Mouse (Mus musculus) central nervous system, embryonic 18 days (tissue): ENCODE data around the gene Galr3. TPM values are rescaled to one million over a fixed set of nuclear protein-coding genes. Genes with fewer than 3 reads are reported as not detected.

ENCODE experiments used
- polyA plus RNA-seq: library from polyadenylated mRNA; depleted of rRNA; stranded (reverse); fragments of >200 nt; gene quantifications from 2 replicates; pipeline ENCODE4 v1.2.3, GENCODE M21; 2012; rRNA removed

Galr3 gene
- 0.23 and 0.38 TPM in 2 replicates for polyA plus RNA-seq

DNA sequence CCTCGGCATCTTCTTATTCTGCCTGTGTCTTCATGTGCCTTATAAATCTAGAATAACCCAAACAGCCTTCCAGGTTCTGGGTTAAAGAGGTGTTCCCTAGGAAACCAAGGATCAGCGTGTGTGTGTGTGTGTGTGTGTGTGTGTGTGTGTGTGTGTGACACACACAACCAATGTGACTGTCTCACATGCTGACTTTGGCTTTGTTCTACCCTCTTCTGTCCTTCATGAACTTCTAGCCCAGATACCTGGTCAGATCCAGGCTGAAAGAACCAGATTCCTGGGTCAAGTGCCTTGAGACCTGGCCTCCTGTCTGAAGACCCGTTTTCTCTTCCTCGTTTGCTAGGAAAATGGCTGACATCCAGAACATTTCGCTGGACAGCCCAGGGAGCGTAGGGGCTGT, at the start of gene Galr3:
Galr3 (plus strand) TSS at position 301 of the 400 bp plus-strand sequence.

DNA sequence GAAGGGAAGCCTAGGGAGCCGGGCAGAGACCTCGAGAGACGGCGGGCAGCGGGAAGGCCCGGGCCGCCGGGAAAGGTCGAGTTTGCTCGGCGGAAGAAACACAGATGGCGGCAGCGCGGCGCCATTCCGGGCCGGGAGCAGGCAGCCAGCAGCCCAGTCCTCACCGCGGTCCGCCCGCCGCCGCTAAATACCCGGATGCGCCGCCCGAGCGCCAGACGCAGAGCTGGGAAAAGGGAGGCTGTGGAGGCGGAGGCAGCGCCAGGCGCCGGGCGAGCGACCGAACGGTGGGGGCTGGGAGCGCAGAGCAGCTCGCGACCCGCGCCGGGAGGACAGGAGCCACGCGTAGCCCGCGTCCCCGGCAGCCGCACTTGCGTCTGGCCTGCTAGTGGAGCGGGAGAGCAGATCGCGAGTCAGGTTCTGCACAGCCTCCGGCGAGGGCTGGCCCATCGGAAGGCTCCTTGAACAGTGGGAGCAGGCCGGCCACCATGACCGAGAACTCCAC, 13.4 kb upstream of the Galr3 start, which contains the start of gene H1f0:
H1f0 (plus strand) TSS at position 214 of the 502 bp plus-strand sequence.

DNA sequence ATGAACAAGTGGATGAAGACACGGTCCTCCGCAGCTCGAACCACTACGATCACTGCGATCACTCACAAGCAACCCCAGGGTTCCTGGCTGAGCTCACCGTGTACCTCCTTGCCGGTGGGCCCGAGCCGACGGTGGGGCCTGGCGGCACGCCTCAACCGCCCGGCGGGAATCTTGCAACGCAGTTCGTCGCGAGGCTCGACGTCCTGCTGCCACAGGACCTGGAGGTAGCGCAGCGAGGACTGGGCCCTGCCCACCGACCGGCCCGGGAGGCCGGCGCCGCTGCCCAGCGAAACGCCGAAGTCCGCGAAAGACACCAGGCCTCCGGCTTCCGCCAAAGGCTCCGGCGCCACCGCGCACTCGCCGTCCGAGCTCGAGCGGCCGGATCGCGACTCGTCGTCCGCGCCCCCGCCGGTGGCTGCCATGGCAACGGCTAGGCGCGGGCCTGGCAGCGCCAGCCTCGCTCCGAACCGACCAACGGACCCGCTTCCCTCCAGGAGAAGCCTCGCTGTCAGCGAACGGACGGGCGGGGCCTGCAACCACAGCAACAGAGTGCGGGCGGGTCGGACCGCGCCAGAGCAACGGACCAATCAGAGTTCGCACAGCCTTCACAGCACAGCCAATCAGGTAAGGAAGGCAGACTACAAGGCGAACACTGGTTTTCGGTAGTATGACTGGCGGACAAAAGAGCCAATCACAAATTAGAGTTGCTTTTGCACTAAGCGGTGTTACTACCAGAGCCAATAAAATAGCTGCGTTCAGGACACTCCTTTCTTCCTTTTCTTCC, 20.9 kb downstream of the Galr3 start, which contains the start of gene Ankrd54:
Ankrd54 (minus strand) TSS at position 518 of the 784 bp plus-strand sequence.

DNA sequence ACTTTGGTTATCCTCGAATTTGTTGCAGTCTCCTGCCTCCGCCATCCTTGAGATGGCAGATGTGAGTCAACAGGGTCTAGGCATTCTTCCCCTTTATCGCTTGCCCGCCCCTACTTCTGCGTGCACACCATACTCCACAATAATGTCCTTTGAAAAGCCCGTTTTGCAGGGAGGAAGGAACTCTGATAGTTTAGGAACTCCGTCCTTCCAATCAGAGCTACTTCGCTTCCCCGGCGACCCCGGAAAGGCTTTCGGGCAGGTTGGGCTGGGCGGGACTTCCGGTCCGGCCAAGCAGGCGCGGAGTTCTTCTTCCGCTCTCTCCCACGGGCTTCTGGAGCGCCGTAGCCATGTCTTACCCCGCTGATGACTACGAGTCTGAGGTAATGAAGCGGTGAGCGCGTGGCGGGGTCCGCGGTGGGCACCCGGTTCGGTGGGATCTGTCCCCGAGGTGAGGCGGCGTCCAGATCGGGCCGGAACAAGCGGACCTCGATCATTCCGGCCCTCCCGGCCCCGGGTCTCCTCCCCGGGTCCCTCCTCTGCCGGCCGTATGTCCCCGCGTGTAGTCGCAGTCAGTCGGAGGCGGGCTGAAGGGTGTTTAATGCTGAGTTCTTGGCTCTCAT, 33.3 kb downstream of the Galr3 start, which contains the start of gene Eif3l:
Eif3l (plus strand) TSS at position 267 of the 620 bp plus-strand sequence.

Other genes starting within 250 kb of the Galr3 start
- gene Card10, start 238.8 kb upstream of the Galr3 start, polyA plus RNA-seq: 5.8 and 6.5 TPM in 2 replicates
- 9.2 and 10.9 TPM in 2 replicates for gene Cdc42ep1, start 199.3 kb upstream of the Galr3 start, polyA plus RNA-seq
- 0.11 TPM in 1 of 2 replicates, not detected in the other for gene Lgals2, start 186.4 kb upstream of the Galr3 start, polyA plus RNA-seq
- gene Gga1, start 164.7 kb upstream of the Galr3 start, polyA plus RNA-seq: 54.1 and 61.2 TPM in 2 replicates
- not detected in 2 replicates for gene Gm49510, start 142.2 kb upstream of the Galr3 start, polyA plus RNA-seq
- 6.9 and 7.5 TPM in 2 replicates for gene Sh3bp1, start 142.1 kb upstream of the Galr3 start, polyA plus RNA-seq
- gene Pdxp, start 128.0 kb upstream of the Galr3 start, polyA plus RNA-seq: 167 and 168 TPM in 2 replicates
- 56.7 and 143 TPM in 2 replicates for gene Lgals1, start 115.2 kb upstream of the Galr3 start, polyA plus RNA-seq
- 49.7 and 50.2 TPM in 2 replicates for gene Nol12, start 107.0 kb upstream of the Galr3 start, polyA plus RNA-seq
- 45.7 and 55.1 TPM in 2 replicates for gene Triobp, start 94.2 kb upstream of the Galr3 start, polyA plus RNA-seq
- gene H1f0, start 13.4 kb upstream of the Galr3 start, polyA plus RNA-seq: 142 and 150 TPM in 2 replicates
- 49.4 and 57.3 TPM in 2 replicates for gene Ankrd54, start 21.0 kb downstream of the Galr3 start, polyA plus RNA-seq
- 154 and 158 TPM in 2 replicates for gene Eif3l, start 33.3 kb downstream of the Galr3 start, polyA plus RNA-seq
- gene Micall1, start 67.0 kb downstream of the Galr3 start, polyA plus RNA-seq: 27.8 and 34.1 TPM in 2 replicates
- 200 and 225 TPM in 2 replicates for gene Polr2f, start 99.1 kb downstream of the Galr3 start, polyA plus RNA-seq
- 15.0 and 16.4 TPM in 2 replicates for gene 1700088E04Rik, start 99.4 kb downstream of the Galr3 start, polyA plus RNA-seq
- gene Sox10, start 123.4 kb downstream of the Galr3 start, polyA plus RNA-seq: 15.4 and 21.4 TPM in 2 replicates
- 112 and 114 TPM in 2 replicates for gene Pick1, start 187.3 kb downstream of the Galr3 start, polyA plus RNA-seq
- 1.9 and 2.0 TPM in 2 replicates for gene Gm49486, start 187.5 kb downstream of the Galr3 start, polyA plus RNA-seq
- gene Slc16a8, start 212.9 kb downstream of the Galr3 start, polyA plus RNA-seq: 0.23 and 0.49 TPM in 2 replicates
- gene Baiap2l2, start 243.7 kb downstream of the Galr3 start, polyA plus RNA-seq: 4.0 and 5.5 TPM in 2 replicates